Mouse (Mus musculus) hindbrain, embryonic 16.5 days (tissue): ENCODE results near the gene Rab11fip3. TPM values are rescaled to one million over a fixed set of nuclear protein-coding genes. Genes with fewer than 3 reads are reported as not detected.
"Not testable (repeated sequence)": the region's sequence is repeated elsewhere in the genome, so short reads cannot be mapped to it uniquely, and the experiment has no call there.

Source experiments
- ATAC-seq: fragments of 200-750 bp; cut with Nextera tagmentation; 2 replicates; pipeline ENCODE4 v1.8.0; 2017; ENCODE audit warnings: moderate TSS enrichment, moderate library complexity
- H3K27ac ChIP-seq: fragments of 300-500 bp; sonication (generic); 2 replicates; pipeline ENCODE4 v1.5.1; 2014; ENCODE audit warnings: low read depth, mild to moderate bottlenecking, control low read depth, low read length, moderate library complexity
- H3K27me3 ChIP-seq: fragments of 300-500 bp; sonication (generic); replicated peaks from 2 replicates; pipeline ENCODE4 v1.6.1; 2014; ENCODE audit warnings: low read length; ENCODE audit not compliant: control insufficient read depth, insufficient read depth
- H3K36me3 ChIP-seq: fragments of 300-500 bp; sonication (generic); 2 replicates; pipeline ENCODE4 v1.6.1; 2014; ENCODE audit warnings: mild to moderate bottlenecking, low read length, moderate library complexity, mixed read lengths; ENCODE audit not compliant: control insufficient read depth, insufficient read depth
- H3K4me1 ChIP-seq: fragments of 300-500 bp; sonication (generic); 2 replicates; pipeline ENCODE4 v1.6.1; 2014; ENCODE audit warnings: low read depth, low read length; ENCODE audit not compliant: control insufficient read depth, insufficient read depth
- H3K4me2 ChIP-seq: fragments of 300-500 bp; sonication (generic); 2 replicates; pipeline ENCODE4 v1.6.1; 2014; ENCODE audit warnings: mild to moderate bottlenecking, low read length, control low read depth, moderate library complexity
- H3K4me3 ChIP-seq: fragments of 300-500 bp; sonication (generic); 2 replicates; pipeline ENCODE4 v1.5.1; 2014; ENCODE audit warnings: mild to moderate bottlenecking, low read length, control low read depth, moderate library complexity
- H3K9ac ChIP-seq: fragments of 300-500 bp; sonication (generic); 2 replicates; pipeline ENCODE4 v1.6.1; 2014; ENCODE audit warnings: low read depth, mild to moderate bottlenecking, control low read depth, low read length, moderate library complexity
- H3K9me3 ChIP-seq: fragments of 300-500 bp; sonication (generic); 2 replicates; pipeline ENCODE4 v1.6.1; 2014; ENCODE audit warnings: mild to moderate bottlenecking, low read length, moderate library complexity; ENCODE audit not compliant: control insufficient read depth
- WGBS: fragments of 180-500 bp; shearing (Covaris S2); extraction: QIAGEN DNeasy Blood & Tissue Kit; methylation state at CpG from one replicate; pipeline ENCODE4 v1.1.7; 2014; 5-methylcytosine and 5-hydroxymethylcytosine counted together
- polyA plus RNA-seq: library from polyadenylated mRNA; unstranded; fragments of >200 nt; fragmentation: Nextera tagmentation; extraction: Ambion mirVana; gene quantifications from 2 replicates; pipeline ENCODE4 v1.2.1, GENCODE M21; 2015

Rab11fip3 gene
- polyA plus RNA-seq, result 12.8 and 23.0 TPM in 2 replicates

DNA sequence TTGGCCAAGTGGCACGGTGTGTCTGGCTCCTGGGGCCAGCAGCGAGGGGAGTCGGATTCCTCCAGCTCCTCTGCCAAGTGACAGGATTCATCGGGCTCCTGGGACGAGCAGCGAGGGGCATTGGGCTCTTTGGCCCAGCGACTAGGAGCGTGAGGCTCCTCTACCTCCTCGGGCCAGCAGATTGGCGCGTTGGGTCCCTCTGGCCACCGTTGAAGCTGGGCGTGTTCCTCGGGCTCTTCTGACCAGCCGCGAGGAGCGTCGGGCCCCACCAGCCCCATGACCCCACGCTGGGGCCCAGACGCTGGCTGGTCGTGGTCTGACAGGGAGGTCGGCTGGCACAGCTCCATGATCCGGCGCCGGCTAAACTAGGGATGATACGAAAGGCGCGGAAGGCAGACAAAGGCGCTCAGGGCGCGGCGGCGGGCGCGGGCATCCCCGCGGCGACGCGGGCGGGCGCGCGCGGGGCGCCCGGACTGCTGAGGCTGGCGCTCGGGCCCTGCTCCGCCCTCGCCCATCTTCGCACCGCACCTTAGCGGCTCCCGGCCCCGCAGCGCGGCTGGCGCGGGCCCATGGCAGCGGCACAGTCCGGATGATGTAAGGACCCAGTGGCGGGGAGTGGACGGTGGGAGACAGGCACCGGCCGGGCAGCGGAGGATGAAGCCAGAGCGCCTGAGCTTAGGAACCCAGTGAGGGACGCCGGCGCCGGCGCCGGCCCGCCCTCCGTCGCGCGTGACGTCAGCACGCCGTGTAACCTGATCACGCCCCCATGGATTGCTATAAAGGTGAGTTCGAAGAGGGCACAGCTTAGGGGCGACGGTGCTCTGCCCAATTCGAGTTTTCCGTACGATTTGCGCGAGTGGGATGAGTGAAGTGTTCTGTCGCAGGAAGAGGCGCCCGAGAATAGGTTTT, at the start of gene Rab11fip3:
Gene Rab11fip3, minus strand, starts transcription at position 725 of the 909 bp plus-strand sequence.
- no peaks in the 10 kb centered on the region for H3K9me3 ChIP-seq
- peaks cover 37% of the 10 kb centered on the region for H3K4me1 ChIP-seq
- peak within 1 kb of the TSS; percentile 82 for H3K4me3 ChIP-seq
- ATAC-seq, result peak; percentile 95
- H3K4me2 ChIP-seq, result peak within 1 kb of the TSS; percentile 97
- H3K36me3 ChIP-seq, result no peaks in the 10 kb centered on the region
- peaks cover 4% of the 10 kb centered on the region; the same call in 1 of the 2 replicates for H3K27me3 ChIP-seq
- WGBS, result under 1% methylated on average over 87 of the region's 94 CpGs
- H3K9ac ChIP-seq, result peak within 1 kb of the TSS; percentile 97
- peak within 1 kb of the TSS; percentile 94 for H3K27ac ChIP-seq

DNA sequence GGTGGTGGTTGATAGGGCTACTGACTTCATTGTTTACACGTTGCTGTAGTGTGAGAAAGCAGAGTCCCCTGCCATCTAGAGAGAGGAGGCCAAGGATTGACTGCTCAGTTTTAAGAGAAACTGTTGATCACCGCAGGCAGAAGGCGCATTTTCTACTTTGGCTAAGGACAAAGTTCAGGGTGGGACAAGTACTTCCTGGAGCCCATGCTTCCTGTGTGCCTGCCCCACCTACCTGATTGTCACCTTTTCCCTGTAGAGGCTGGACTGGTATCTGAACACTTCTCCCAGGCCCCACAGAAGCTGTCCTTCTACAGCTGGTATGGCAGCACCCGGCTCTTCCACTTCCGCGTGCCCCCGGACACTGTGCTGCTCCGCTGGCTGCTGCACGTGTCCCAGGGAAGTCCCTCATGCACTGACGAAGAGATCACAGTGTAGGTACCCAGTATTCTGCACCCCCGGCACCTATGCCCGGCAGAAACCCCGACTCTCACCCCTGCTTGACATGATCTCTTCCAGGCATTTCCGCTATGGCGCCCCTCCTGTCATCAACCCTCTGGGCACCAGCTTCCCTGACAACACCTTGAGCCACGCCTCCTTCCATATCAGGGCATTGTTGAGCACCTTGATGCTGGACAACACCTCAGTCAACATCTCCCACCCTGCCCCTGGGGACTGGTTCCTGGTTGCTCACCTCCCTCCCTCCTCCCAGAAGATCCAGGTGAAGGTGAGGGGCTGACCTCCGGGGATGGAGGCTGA, 47.3 kb upstream of the Rab11fip3 start:
- 84% methylated on average over 17 of the region's 17 CpGs for WGBS

GRCm38 (mm10) chr17:26115956-26116487, 46.7 kb upstream of the Rab11fip3 start:
- Histone ChIP-seq H3K4me3 (no peak overlapping the region), H3K4me1 (peaks cover 13% of the 10 kb centered on the region), H3K4me2 (no peak overlapping the region), H3K27ac (no peak overlapping the region), H3K9me3 (no peaks in the 10 kb centered on the region), H3K36me3 (no peaks in the 10 kb centered on the region), H3K9ac (no peak overlapping the region), H3K27me3 (peaks cover 34% of the 10 kb centered on the region)
- no peak for ATAC-seq
- WGBS, result 67% methylated on average over 3 of the region's 3 CpGs

More for the DNA sequence above, 47.3 kb upstream of the Rab11fip3 start:
- H3K4me3 ChIP-seq, result no peak overlapping the region
- no peak overlapping the region for H3K4me2 ChIP-seq
- no peaks in the 10 kb centered on the region for H3K9me3 ChIP-seq
- no peaks in the 10 kb centered on the region for H3K36me3 ChIP-seq
- H3K27me3 ChIP-seq, result peaks cover 32% of the 10 kb centered on the region
- no peak for ATAC-seq
- no peak overlapping the region for H3K9ac ChIP-seq
- no peak overlapping the region for H3K27ac ChIP-seq
- H3K4me1 ChIP-seq, result peaks cover 13% of the 10 kb centered on the region

GRCm38 (mm10) chr17:26115205-26115898, 46.0 kb upstream of the Rab11fip3 start:
- Histone ChIP-seq H3K27ac (no peak overlapping the region), H3K36me3 (no peaks in the 10 kb centered on the region), H3K9me3 (no peaks in the 10 kb centered on the region), H3K9ac (no peak overlapping the region), H3K4me2 (no peak overlapping the region), H3K27me3 (peaks cover 34% of the 10 kb centered on the region), H3K4me1 (peaks cover 13% of the 10 kb centered on the region), H3K4me3 (no peak overlapping the region)
- no peak for ATAC-seq
- WGBS, result 84% methylated on average over 7 of the region's 7 CpGs

GRCm38 (mm10) chr17:26114461-26114860, 45.1 kb upstream of the Rab11fip3 start:
- H3K4me3 ChIP-seq, H3K36me3 ChIP-seq, H3K9ac ChIP-seq, ATAC-seq, H3K27ac ChIP-seq, H3K4me2 ChIP-seq, H3K4me1 ChIP-seq, H3K9me3 ChIP-seq: not testable (repeated sequence)
- H3K27me3 ChIP-seq, result peaks cover 34% of the 10 kb centered on the region
- 62% methylated on average over 7 of the region's 7 CpGs for WGBS

DNA sequence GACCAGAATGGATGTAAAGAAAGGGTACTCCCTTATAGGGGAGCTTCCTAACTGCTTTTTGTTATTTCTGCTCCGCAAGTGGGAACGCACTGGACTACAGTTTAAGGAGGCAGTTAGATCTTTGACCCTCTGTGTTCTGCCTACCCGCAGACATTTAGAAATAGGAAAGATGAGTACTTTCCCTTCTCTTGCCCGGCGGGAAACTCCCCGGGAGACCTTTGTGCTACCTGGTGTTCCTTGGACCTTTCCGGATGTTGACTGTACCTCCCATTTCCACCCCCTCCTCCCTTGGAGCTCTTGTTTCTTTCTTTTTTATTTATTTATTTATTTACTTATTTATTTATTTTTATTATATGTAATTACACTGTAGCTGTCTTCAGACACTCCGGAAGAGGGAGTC, 44.7 kb upstream of the Rab11fip3 start:
- no peak for ATAC-seq
- no peaks in the 10 kb centered on the region for H3K36me3 ChIP-seq
- H3K9ac ChIP-seq, result peak overlapping the region; percentile 94
- H3K9me3 ChIP-seq, result no peaks in the 10 kb centered on the region
- H3K27me3 ChIP-seq, result peaks cover 34% of the 10 kb centered on the region
- no peak overlapping the region for H3K27ac ChIP-seq
- peak overlapping the region; percentile 71 for H3K4me3 ChIP-seq
- WGBS, result 9% methylated on average over 8 of the region's 8 CpGs
- peaks cover 9% of the 10 kb centered on the region for H3K4me1 ChIP-seq
- peak overlapping the region; percentile 90 for H3K4me2 ChIP-seq

DNA sequence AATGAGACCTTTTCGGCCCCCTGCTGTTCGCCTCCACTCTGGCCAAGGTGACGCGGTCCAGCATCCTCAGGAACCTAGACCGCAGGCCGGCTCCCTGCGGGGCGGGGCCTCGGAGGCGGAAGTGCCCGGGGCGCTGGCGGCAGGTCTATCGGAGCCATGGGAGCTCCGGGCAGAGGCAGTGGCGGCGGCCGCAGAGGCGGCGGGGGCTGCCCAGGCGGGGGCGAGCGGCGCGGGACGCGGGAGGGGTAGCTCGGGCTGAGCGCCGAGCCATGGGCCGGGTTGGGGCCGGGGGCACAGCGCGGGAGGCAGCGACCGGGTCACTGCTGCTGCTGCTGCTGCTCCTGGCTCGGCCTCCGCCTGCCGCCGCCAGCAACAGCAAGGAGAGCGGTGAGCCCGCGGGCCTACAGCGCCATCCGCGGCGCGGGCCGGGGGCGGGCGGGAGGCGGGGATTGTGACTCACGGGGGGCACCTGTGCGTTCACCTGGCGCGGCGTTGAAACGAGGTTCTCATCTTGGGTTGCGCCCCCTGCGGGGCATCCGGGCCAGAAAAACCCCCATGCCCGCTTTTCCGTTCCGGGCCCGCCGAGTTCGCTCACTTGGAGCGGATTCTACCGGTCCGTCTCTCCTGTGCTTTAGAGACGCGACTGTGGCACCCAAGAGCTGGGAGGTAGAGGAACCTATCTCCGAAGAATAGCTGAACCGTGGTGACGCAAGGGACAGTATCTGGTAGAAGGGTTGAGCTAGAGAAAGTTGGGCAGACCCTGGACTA, 44.0 kb upstream of the Rab11fip3 start, which contains the start of gene Tmem8:
Gene Tmem8, plus strand, starts transcription at position 119 of the 768 bp plus-strand sequence.
- Histone ChIP-seq H3K36me3 (no peaks in the 10 kb centered on the region), H3K4me1 (peaks cover 9% of the 10 kb centered on the region), H3K4me2 (peak within 1 kb of the TSS; percentile 90), H3K27ac (peak within 1 kb of the TSS; percentile 73), H3K9me3 (no peaks in the 10 kb centered on the region), H3K27me3 (peaks cover 34% of the 10 kb centered on the region), H3K9ac (peak within 1 kb of the TSS; percentile 94), H3K4me3 (peak within 1 kb of the TSS; percentile 71)
- ATAC-seq, result peak; percentile 72
- under 1% methylated on average over 65 of the region's 75 CpGs for WGBS

DNA sequence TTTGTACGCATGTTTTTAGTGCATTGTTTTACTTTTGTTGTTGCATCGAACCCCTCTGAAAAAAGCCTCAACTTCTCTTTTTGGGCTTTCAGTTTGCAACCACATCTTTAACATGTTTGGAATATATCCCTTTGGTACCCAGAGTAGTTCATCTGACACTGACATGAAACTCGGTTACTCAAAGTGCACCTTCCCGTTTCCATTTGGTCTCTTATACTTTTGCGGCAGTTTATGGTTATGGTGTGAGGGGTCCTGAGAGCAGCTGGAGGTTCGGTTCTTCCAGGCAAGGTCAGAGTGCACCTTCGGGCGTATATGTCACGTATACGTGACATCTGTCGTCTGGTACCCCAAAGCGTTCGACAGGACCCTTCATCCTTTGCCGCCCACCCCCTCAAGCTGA, 43.4 kb upstream of the Rab11fip3 start:
- 18% methylated on average over 14 of the region's 14 CpGs for WGBS
- peaks cover 30% of the 10 kb centered on the region for H3K27me3 ChIP-seq

More for the DNA sequence above, 43.4 kb upstream of the Rab11fip3 start:
- H3K4me2 ChIP-seq, result peak overlapping the region; percentile 90
- H3K27ac ChIP-seq, result no peak overlapping the region
- ATAC-seq, result 0 out of 2 replicates have a peak, but pooled peaks have one; percentile 3
- peak overlapping the region; percentile 94 for H3K9ac ChIP-seq
- no peaks in the 10 kb centered on the region for H3K9me3 ChIP-seq
- H3K4me3 ChIP-seq, result peak overlapping the region; percentile 71
- no peaks in the 10 kb centered on the region for H3K36me3 ChIP-seq
- peaks cover 9% of the 10 kb centered on the region for H3K4me1 ChIP-seq
